Mouse (Mus musculus): Measurements from ENCODE around the gene Mettl22. TPM values are rescaled to one million over a fixed set of nuclear protein-coding genes. Genes with fewer than 3 reads are reported as not detected.
A peak's percentile ranks its signal among the peaks of the same experiment; 100 is the strongest.

The Mettl22 gene
- polyA plus RNA-seq, 1 experiment from 2014 or later, result 54.2 TPM

GRCm38 (mm10) chr16:8532894-8533293, 62.3 kb downstream of the Mettl22 start:
- Histone ChIP-seq H3K4me2 (no peak overlapping the region), H3K36me3 (0 out of 2 replicates have a peak, but pooled peaks cover 6% of the 10 kb centered on the region), H3K9me3 (replicated peaks) (no peaks in the 10 kb centered on the region), H3K27ac (replicated peaks) (no peak overlapping the region), H3K4me1 (peaks cover 25% of the 10 kb centered on the region), H3K4me3 (replicated peaks) (no peak overlapping the region), H3K27me3 (replicated peaks) (no peaks in the 10 kb centered on the region), H3K9ac (replicated peaks) (no peak overlapping the region)
- ATAC-seq (ENCODE audit: low FRiP score), result no peak
- WGBS, result 76% methylated on average over 7 of the region's 7 CpGs

GRCm38 (mm10) chr16:8533477-8533876, 62.9 kb downstream of the Mettl22 start:
- Histone ChIP-seq H3K27me3 (replicated peaks) (no peaks in the 10 kb centered on the region), H3K9me3 (replicated peaks) (no peaks in the 10 kb centered on the region), H3K4me1 (peaks cover 27% of the 10 kb centered on the region), H3K36me3 (0 out of 2 replicates have a peak, but pooled peaks cover 6% of the 10 kb centered on the region), H3K27ac (replicated peaks) (no peak overlapping the region), H3K4me3 (replicated peaks) (no peak overlapping the region), H3K4me2 (no peak overlapping the region), H3K9ac (replicated peaks) (no peak overlapping the region)
- ATAC-seq (ENCODE audit: low FRiP score), result no peak
- WGBS, result 95% methylated on average over 6 of the region's 6 CpGs

GRCm38 (mm10) chr16:8534466-8535200, 64.0 kb downstream of the Mettl22 start:
- Histone ChIP-seq H3K27ac (replicated peaks) (0 out of 2 replicates have a peak overlapping the region, but pooled peaks have one; percentile 0), H3K4me3 (replicated peaks) (no peak overlapping the region), H3K4me1 (peaks cover 34% of the 10 kb centered on the region), H3K4me2 (no peak overlapping the region), H3K9me3 (replicated peaks) (no peaks in the 10 kb centered on the region), H3K9ac (replicated peaks) (no peak overlapping the region), H3K36me3 (0 out of 2 replicates have a peak, but pooled peaks cover 6% of the 10 kb centered on the region), H3K27me3 (replicated peaks) (no peaks in the 10 kb centered on the region)
- ATAC-seq (ENCODE audit: low FRiP score), result no peak
- WGBS, result 76% methylated on average over 11 of the region's 11 CpGs

- no peak for ATAC-seq (ENCODE audit: low FRiP score)
- Histone ChIP-seq H3K27me3 (replicated peaks) (no peaks in the 10 kb centered on the region), H3K4me1 (peaks cover 35% of the 10 kb centered on the region), H3K4me3 (replicated peaks) (no peak overlapping the region), H3K27ac (replicated peaks) (peak overlapping the region; percentile 0; the same call in 1 of the 2 replicates), H3K9me3 (replicated peaks) (no peaks in the 10 kb centered on the region), H3K4me2 (no peak overlapping the region), H3K36me3 (0 out of 2 replicates have a peak, but pooled peaks cover 6% of the 10 kb centered on the region), H3K9ac (replicated peaks) (no peak overlapping the region)
- WGBS, result 65% methylated on average over 6 of the region's 6 CpGs
Measured at GRCm38 (mm10) chr16:8535411-8535810, 64.8 kb downstream of the Mettl22 start.

- Histone ChIP-seq H3K4me3 (replicated peaks) (no peak overlapping the region), H3K4me2 (peak overlapping the region; percentile 39), H3K9ac (replicated peaks) (no peak overlapping the region), H3K36me3 (0 out of 2 replicates have a peak, but pooled peaks cover 4% of the 10 kb centered on the region), H3K9me3 (replicated peaks) (no peaks in the 10 kb centered on the region), H3K27ac (replicated peaks) (peak overlapping the region; percentile 89), H3K4me1 (peaks cover 44% of the 10 kb centered on the region), H3K27me3 (replicated peaks) (no peaks in the 10 kb centered on the region)
- ATAC-seq (ENCODE audit: low FRiP score), result peak; percentile 84
- WGBS, result 5% methylated on average over 9 of the region's 9 CpGs
Measured at GRCm38 (mm10) chr16:8539150-8539865, 68.7 kb downstream of the Mettl22 start.

Other genes starting within 250 kb of the Mettl22 start
- gene Tmem114, start 45.7 kb upstream of the Mettl22 start, polyA plus RNA-seq (2015; fragmentation: Nextera tagmentation; extraction: Ambion mirVana), result 1.3 and 1.5 TPM in 2 replicates
- 111 TPM in 2 replicates for gene Abat, start 42.6 kb downstream of the Mettl22 start, polyA plus RNA-seq (2015; fragmentation: Nextera tagmentation; extraction: Ambion mirVana)
- 38.2 and 44.6 TPM in 2 replicates for gene Pmm2, start 166.9 kb downstream of the Mettl22 start, polyA plus RNA-seq (2015; fragmentation: Nextera tagmentation; extraction: Ambion mirVana)
- gene Tmem186, start 166.9 kb downstream of the Mettl22 start, polyA plus RNA-seq (2015; fragmentation: Nextera tagmentation; extraction: Ambion mirVana), result 20.0 and 22.0 TPM in 2 replicates
- 141 and 152 TPM in 2 replicates for gene Carhsp1, start 201.4 kb downstream of the Mettl22 start, polyA plus RNA-seq (2015; fragmentation: Nextera tagmentation; extraction: Ambion mirVana)
- not detected in 2 replicates for gene Gm5767, start 210.0 kb downstream of the Mettl22 start, polyA plus RNA-seq (2015; fragmentation: Nextera tagmentation; extraction: Ambion mirVana)

Measured in neural tube, embryonic 15.5 days (tissue).